Comparison of ENCODE assay signal across 26 mouse cellular contexts in the genomic region with DNA sequence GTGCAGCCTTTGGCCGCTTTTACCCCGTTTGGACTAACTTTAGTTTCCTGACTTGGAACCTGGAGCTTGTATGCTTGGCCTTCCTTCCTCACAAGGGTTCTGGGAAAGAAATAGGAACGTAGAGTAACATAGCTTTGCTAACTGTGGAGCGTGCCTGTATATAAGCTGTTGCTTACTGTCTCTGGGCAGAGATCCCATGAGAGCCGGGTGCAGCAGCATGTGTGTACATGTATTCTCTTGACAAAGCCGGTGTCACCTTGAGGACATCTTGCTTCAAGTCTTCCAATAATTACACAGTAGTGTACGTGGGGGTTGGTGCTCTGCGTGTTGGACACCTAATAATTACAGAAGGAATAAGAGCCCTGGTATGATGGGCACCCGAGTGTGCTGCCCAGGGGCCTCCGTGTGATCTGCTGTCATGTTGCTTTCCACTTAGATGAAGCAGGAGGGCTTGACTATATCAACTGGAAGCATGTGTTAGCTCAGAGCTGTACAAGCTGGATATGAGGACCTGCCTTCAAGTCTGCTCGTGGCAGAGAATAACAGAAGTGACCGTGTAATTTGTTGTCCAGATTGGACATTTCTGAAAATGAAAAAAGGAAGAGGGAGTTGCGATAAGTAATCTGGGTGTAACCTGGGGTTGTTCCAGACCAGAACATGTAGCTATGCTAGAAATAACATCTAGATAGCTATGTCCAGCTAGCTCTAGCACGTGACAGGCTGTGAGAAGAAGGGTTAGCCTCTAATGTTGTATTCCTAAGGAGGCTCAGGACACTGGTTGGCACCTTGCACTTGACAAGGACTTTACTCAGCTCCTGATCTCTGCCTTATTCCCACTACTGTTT.
DNase-seq lines count a peak whose midpoint lies in the region; ATAC-seq and TF ChIP-seq lines count a peak whose summit lies in the region.
"Had no signal": no experiment of that assay in that cellular context is flagged by ENCODE, and none has a peak within 500 bp of the region (broad histone marks: within the 10 kb centered on the region; RNA-seq: fewer than 3 reads in every experiment).

No protein-coding gene starts in this region.

- no peak overlapping the region for H3K9ac ChIP-seq in heart, embryonic 11.5 days (ENCODE audit: low read depth, low read length)
- H3K9ac ChIP-seq in liver, adult 2 months (ENCODE audit: low read depth, low read length): no peak overlapping the region
- no peak overlapping the region for H3K9ac ChIP-seq in liver, embryonic 12.5 days
- H3K9ac ChIP-seq: embryonic facial prominence, embryonic 15.5 days; kidney, embryonic 15.5 days; limb, embryonic 12.5 days; liver, postnatal 0 days; neural tube, embryonic 12.5 days had no signal

- no peak for ATAC-seq in heart, embryonic 11.5 days (replicated peaks; ENCODE audit: insufficient number of reproducible peaks, low FRiP score, low TSS enrichment)
- no peak for ATAC-seq in liver, embryonic 12.5 days
- ATAC-seq in monocyte, adult 5-6 weeks (replicated peaks; ENCODE audit: insufficient number of reproducible peaks, low FRiP score, low TSS enrichment, poor library complexity, severe bottlenecking): 0 out of 2 replicates have a peak, but pooled peaks have one; percentile 17
- ATAC-seq: forebrain, embryonic 14.5 days; hindbrain, embryonic 16.5 days; liver, postnatal 0 days; midbrain, embryonic 16.5 days had no signal

- TF ChIP-seq POLR2A in liver, adult 2 months (IDR thresholded peaks at IDR 0.05; ENCODE audit: extremely low read depth, insufficient read depth, low read length): no peak

- H3K79me2 ChIP-seq in liver, adult 2 months (ENCODE audit: control insufficient read depth, insufficient read depth, low read length): no peaks in the 10 kb centered on the region

- no peak overlapping the region for H3K4me2 ChIP-seq in heart, embryonic 11.5 days
- no peak overlapping the region for H3K4me2 ChIP-seq in liver, embryonic 12.5 days
- H3K4me2 ChIP-seq: embryonic facial prominence, embryonic 15.5 days; kidney, embryonic 15.5 days; limb, embryonic 12.5 days; liver, embryonic 11.5 days; midbrain, embryonic 11.5 days; neural tube, embryonic 12.5 days had no signal

- H3K27me3 ChIP-seq in heart, embryonic 11.5 days (ENCODE audit: control insufficient read depth, insufficient read depth, low read length): peaks cover 8% of the 10 kb centered on the region
- no peaks in the 10 kb centered on the region for H3K27me3 ChIP-seq in liver, adult 2 months (ENCODE audit: control insufficient read depth, insufficient read depth, low read length)
- H3K27me3 ChIP-seq in liver, embryonic 12.5 days (replicated peaks): no peaks in the 10 kb centered on the region
- H3K27me3 ChIP-seq: embryonic facial prominence, embryonic 15.5 days; neural tube, embryonic 12.5 days had no signal

- intact Hi-C loops in left cerebral cortex, adult 2 months (cut with DNase I): no loop called here

- H3K27ac ChIP-seq in heart, embryonic 11.5 days (ENCODE audit: low read depth, low read length): no peak overlapping the region
- H3K27ac ChIP-seq in liver, adult 2 months (replicated peaks; ENCODE audit: insufficient read depth, low read depth, low read length): no peak overlapping the region; the same call in 1 of the 2 replicates
- no peak overlapping the region for H3K27ac ChIP-seq in liver, embryonic 12.5 days
- H3K27ac ChIP-seq in left cerebral cortex, adult 2 months: no peak overlapping the region
- H3K27ac ChIP-seq: embryonic facial prominence, embryonic 15.5 days; kidney, embryonic 15.5 days; limb, embryonic 12.5 days; neural tube, embryonic 12.5 days had no signal

- no peak for TF ChIP-seq CTCF in liver, adult 2 months (IDR thresholded peaks at IDR 0.05; ENCODE audit: low read depth, low read length)
- no peak for TF ChIP-seq CTCF in left cerebral cortex, adult 2 months (IDR thresholded peaks at IDR 0.05)

- WGBS in heart, embryonic 11.5 days (ENCODE audit: insufficient replicate concordance): 80% methylated on average over 14 of the region's 14 CpGs
- 82% methylated on average over 14 of the region's 14 CpGs for WGBS in liver, adult 2 months
- 66% methylated on average over 14 of the region's 14 CpGs for WGBS in liver, embryonic 12.5 days (ENCODE audit: insufficient replicate concordance)

- no peaks in the 10 kb centered on the region; the same call in 1 of the 2 replicates for H3K9me3 ChIP-seq in heart, embryonic 11.5 days (replicated peaks; ENCODE audit: control insufficient read depth, low read length)
- no peaks in the 10 kb centered on the region for H3K9me3 ChIP-seq in liver, embryonic 12.5 days (replicated peaks)
- H3K9me3 ChIP-seq: embryonic facial prominence, embryonic 15.5 days; neural tube, embryonic 12.5 days had no signal

- no peaks in the 10 kb centered on the region for H3K4me1 ChIP-seq in heart, embryonic 11.5 days (ENCODE audit: control insufficient read depth, insufficient read depth, low read length)
- peaks cover 5% of the 10 kb centered on the region; the same call in 1 of the 2 replicates for H3K4me1 ChIP-seq in liver, adult 2 months (ENCODE audit: control insufficient read depth, insufficient read depth, low read length)
- H3K4me1 ChIP-seq in liver, embryonic 12.5 days: no peaks in the 10 kb centered on the region
- H3K4me1 ChIP-seq: embryonic facial prominence, embryonic 15.5 days; limb, embryonic 12.5 days; neural tube, embryonic 12.5 days had no signal

- DNase-seq in heart, adult 11 months: peak; percentile 95
- peak; percentile 15 for DNase-seq in liver, adult 2 months (ENCODE audit: extremely low read depth, low read depth, low spot score)
- DNase-seq in fat pad, adult 2 months (ENCODE audit: extremely low read depth, low read depth, low spot score): peak; percentile 87
- no peak for DNase-seq in left cerebral cortex, adult 2 months (ENCODE audit: extremely low spot score in 1 of 2, low spot score in 2 of 2)
- DNase-seq: adrenal gland, postnatal 25 days; cerebellum, adult 18-20 months; cerebellum, postnatal 10 days; kidney, adult 18-20 months; kidney, postnatal 25 days; liver, postnatal 0 days; lung, postnatal 10 days; thymus, adult 2 months; thymus, postnatal 36 days had no signal

- H3K4me3 ChIP-seq in heart, embryonic 11.5 days (ENCODE audit: low read depth, low read length): no peak overlapping the region
- H3K4me3 ChIP-seq in liver, adult 2 months (ENCODE audit: insufficient read depth, low read depth, low read length): no peak overlapping the region
- H3K4me3 ChIP-seq in liver, embryonic 12.5 days: no peak overlapping the region
- no peak overlapping the region for H3K4me3 ChIP-seq in left cerebral cortex, adult 2 months
- H3K4me3 ChIP-seq: embryonic facial prominence, embryonic 15.5 days; kidney, embryonic 15.5 days; limb, embryonic 12.5 days; myocyte; neural tube, embryonic 12.5 days had no signal

- H3K36me3 ChIP-seq in heart, embryonic 11.5 days (ENCODE audit: control insufficient read depth, insufficient read depth, low read length): no peaks in the 10 kb centered on the region
- H3K36me3 ChIP-seq in liver, adult 2 months (ENCODE audit: control insufficient read depth, insufficient read depth, low read length): no peaks in the 10 kb centered on the region
- H3K36me3 ChIP-seq in liver, embryonic 12.5 days: no peaks in the 10 kb centered on the region
- H3K36me3 ChIP-seq: embryonic facial prominence, embryonic 15.5 days; kidney, embryonic 15.5 days; limb, embryonic 12.5 days; neural tube, embryonic 12.5 days had no signal

Comparison
In these comparisons a context has a peak if more than half of its experiments do, and no peak if none do; other contexts are left out.
1. DNase-seq: peak in heart, adult 11 months (single experiment), liver, adult 2 months (single experiment) and fat pad, adult 2 months (single experiment); none in left cerebral cortex, adult 2 months (0 of 2).